Mouse (Mus musculus) small intestine, adult 2 months (tissue): ENCODE data around the gene Zmiz2.

Source experiments
- CTCF ChIP-seq: fragments of 200-500 bp; IDR thresholded peaks from 2 replicates; pipeline ENCODE4 v1.5.1; 2012; ENCODE audit warnings: low read depth, mild to moderate bottlenecking, control low read depth, inconsistent platforms, low read length, moderate library complexity, mixed read lengths; ENCODE audit not compliant: insufficient replicate concordance, insufficient read length; ENCODE audit errors: extremely low read depth
- POLR2A ChIP-seq: fragments of 200-500 bp; IDR thresholded peaks from 2 replicates; pipeline ENCODE4 v1.6.1; 2012; ENCODE audit warnings: low read depth, mild to moderate bottlenecking, control low read depth, inconsistent platforms, low read length, moderate library complexity

- no peak for TF ChIP-seq CTCF
- no peak for TF ChIP-seq POLR2A
Measured at GRCm38 (mm10) chr11:6345956-6346355, 42.9 kb upstream of the Zmiz2 start.
